Mouse (Mus musculus): ENCODE data around the gene Slc22a29.
A peak's percentile ranks its signal among the peaks of the same experiment; 100 is the strongest.
"Not testable (repeated sequence)": the region's sequence is repeated elsewhere in the genome, so short reads cannot be mapped to it uniquely, and the experiment has no call there.

The Slc22a29 gene

DNA sequence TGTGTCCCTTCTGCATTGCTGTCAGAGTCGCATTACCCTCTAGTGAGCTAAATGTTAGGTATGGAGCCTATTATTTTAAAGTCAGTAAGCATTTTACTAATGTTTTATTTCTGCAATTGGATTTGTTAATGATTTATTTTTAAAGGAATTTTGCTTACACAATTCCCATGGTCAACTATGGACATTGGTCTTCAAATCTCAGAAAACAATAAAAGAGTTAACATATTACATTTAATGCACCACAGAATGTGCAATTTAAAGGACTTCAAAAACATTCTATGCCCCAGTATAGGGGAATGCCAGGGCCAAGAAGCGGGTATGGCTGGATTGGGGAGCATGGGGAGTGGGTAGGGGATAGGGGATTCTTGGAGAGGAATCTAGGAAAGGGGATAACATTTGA lies at the start of gene Slc22a29:
TSS of gene Slc22a29 (minus strand) at position 101 of the 400 bp plus-strand sequence.
- no peak for DNase-seq

DNA sequence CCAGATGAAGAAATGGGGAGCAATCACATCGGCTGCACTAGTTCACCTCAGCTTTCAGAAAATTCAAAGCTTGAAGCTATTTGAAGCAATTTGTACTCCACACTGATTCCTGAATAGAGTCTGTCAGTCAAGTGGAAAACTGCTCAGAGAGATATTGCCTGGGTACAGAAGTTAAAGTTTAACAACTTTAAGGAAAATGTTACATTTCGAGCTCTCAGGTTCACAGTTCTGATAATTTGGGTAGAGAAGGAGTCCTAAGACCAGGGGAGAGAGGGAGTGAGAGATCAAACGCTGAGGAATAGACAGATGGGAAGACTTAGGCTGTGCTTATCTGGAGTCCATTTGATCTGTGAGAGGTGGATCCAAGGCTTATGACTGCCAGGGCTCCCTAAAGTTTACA lies 46.6 kb upstream of the Slc22a29 start:
- DNase-seq: no peak

DNA sequence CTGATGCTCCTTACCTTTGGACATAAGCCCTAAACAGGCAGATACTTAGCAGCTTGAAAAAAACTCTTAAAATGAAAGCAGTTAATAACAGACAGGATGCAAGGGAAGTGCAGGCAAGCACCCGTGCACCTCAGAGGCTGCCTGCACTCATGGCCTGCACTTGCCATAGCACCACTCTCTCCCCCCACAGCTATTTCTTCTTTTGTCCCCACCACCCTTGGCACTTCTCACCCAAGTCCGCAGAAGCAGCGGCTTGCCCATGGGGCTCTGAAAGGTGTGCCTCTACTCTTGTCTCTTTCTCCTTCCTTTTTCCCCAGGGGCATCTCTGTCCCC lies 34.0 kb upstream of the Slc22a29 start:
- DNase-seq: no peak

DNA sequence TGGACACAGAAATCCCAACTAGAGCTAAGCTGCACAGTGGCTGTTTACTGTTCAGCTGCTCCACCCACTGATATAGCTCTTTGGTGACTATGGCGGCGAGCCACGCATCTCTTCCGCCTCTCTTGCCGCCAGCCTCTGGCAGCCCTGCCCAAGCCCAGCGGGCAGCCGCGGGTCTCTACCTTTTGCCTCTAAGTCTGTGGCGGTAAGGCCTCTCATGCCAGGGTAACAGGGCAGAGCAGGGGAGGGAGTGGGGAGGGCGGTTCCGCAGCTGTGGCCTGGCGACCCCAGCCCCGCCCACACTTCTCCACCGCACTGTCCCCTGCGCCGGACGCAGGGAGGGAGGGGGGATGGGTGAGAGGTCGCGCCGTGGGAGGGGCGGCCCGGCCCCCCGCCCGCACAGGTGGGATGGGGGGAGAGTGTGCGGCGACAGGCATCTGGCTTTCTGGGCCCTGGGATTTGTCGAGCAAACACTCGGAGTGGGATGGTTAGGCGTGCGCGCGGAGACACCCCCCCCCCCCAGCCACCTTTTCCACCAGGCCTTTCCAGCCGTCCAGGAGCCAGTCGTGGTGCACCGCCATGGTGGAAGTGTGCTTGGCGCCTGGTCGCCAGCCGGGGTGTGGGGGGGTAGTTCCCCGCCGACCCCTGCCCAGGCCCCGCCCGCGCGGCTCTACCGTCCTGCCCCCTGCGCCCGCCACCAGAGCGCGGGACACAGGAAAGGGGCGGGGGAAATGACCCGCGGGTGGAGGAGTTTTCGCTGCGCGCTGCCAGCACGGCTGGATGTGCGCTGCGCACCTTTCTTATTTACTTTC lies 33.4 kb upstream of the Slc22a29 start:
- DNase-seq: peak; percentile 70

DNA sequence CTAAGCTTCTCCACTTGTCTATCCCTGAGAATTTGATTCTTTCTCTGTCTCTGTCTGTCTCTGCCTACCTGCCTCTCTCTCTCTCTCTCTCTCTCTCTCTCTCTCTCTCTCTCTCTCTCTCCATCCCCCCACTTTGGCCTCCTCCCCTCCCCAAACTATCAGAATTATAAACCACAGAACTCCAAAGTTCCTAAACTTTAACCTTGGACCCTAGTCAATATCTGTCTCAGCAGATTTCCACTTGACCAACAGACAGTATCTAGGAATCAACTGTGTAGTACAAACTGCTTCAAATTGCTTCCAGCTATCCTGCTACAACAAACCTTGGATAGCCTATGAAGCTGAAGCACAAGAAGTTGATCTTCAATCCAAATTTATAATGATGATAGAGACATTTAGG lies 10.2 kb upstream of the Slc22a29 start:
- no peak for DNase-seq

DNA sequence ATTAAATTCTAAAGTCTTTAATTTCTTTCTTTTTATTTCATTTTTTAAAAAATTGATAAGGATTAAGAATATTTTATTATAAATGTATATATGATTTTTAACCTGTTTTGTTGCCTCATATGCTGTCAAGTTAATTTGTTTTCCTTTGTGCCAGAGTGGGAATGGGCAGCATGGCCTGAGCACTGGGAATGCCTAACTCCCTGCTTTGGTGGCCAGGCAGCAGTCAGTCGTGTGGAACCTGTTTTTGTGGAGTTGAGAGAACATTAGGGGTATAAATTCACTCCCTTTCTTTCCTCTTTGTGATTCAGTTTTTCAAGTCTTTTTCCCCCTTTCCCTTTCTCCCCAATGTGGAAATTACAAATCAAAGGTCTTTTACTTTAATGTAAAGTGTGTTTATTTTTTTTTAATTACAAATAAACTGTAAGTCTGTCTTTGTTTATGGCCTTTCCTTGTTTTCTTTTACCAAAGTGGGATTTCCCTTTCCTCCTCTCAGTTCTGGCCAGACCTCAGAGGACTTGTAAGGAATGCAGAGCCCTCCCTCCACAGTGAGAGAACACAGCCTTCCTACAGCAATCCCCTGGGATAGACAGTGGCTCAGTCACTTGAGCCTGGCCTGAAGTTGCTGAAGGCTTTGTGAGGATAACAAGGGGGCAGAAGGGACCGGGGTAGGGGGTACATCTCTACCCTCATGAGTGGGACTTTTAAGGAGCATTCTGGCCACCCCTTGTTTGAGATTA lies 69.7 kb downstream of the Slc22a29 start:
- DNase-seq: no peak

DNA sequence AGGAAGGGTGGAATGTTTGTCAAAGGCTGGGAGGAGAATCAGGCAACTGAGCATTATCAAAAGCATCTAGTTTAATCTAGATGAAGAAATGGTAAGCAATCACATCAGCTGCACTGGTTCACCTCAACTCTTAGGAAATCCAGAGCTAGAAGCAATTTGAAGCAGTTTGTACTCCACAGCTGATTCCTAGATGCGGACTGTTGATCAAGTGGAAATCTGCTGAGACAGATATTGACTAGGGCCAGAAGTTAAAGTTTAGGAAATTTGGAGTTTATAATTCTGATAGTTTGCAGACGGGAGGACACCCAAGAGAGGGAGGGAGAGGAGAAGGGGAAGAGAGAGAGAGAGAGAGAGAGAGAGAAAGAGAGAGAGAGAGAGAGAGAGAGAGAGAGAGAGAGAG lies 76.0 kb downstream of the Slc22a29 start:
- DNase-seq: not testable (repeated sequence)

DNA sequence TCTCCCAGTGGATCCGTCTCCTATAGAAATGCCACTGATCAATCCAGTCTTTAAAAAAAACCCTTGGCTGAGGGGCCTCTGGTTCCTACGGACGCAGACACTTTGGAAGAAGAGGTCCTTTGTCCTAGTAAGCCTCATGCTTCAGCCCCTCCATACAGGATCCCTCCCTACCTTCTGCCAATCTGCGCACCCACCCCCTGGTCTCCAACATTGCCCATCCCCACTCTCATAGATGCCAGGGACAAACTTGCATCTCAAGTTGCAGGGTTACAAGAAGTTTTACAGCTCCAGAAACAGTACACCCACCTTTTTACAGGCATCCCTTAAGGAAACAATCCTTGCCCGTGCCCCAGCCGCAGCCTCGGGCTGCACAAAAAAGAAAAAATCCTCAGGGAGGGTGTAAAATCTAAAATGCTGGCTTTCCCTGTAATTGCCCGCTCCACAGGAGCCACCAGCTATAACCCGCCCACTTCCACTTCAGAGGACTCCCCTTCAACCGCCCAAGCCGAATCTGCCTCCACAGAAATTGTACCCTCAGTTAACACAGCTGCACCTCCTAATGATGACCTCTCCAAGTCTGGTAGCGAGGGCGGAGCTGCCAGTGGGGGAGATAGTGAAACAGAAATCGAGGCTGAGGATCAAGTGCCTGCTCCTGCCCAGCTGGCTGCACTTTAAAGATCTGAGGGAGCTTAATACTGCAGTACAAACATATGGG lies 84.4 kb downstream of the Slc22a29 start:
- not testable (repeated sequence) for DNase-seq

DNA sequence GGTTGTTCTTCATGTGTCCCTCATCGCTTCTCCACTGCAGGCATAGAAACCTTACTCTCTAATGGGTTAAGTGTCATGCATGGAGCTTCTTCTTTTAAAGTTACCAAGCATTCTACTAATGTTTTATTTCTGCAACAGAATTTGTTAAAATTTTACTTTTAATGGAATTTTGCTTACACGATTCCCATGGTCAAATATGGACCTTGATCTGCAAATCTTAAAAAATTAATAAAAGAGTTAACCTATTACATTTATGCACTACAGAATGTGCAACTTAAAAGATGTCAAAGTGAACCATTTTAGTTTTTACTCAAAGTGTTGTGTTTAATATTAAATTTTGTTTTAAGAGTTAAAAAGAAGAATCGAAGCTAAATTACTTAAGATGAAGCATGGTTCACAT lies 86.8 kb downstream of the Slc22a29 start, which contains the start of gene Slc22a28:
TSS of gene Slc22a28 (minus strand) at position 102 of the 400 bp plus-strand sequence.
- DNase-seq: not testable (repeated sequence)
